Mouse (Mus musculus): ENCODE measurements at regions not wholly inside any gene's neighbourhood (a gene's known extent, or its start where the extent isn't known, plus 50 kb on each side); places are given as distances from the start of the nearest gene placed in this dataset.

DNA sequence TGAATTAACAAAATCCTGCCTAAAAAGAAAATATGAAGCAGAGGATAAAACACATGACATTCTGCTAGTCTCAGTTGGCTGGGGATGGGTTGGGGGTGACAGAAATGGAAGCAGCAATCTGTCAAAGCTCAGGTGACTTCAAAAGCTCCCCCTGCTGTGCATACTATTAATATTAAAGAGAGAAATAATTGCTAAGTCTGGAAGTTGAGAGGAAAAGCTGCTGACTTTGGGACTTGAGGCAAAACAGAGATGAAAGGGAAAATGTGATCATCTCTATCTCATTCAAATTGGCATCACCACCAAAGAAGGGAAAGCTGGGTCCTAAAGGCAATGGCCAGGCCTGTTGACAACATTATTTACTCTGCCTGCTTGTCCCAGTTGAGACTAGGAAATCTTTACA is 90.8 kb downstream of the Rpe65 start:
- H3K27me3 ChIP-seq: no peaks in the 10 kb centered on the region
- no peaks in the 10 kb centered on the region for H3K36me3 ChIP-seq
- H3K27ac ChIP-seq (replicated peaks): no peak overlapping the region
- no peak overlapping the region for H3K9ac ChIP-seq
- H3K4me1 ChIP-seq: no peaks in the 10 kb centered on the region
- no peak overlapping the region for H3K4me3 ChIP-seq (replicated peaks)
- H3K9me3 ChIP-seq (replicated peaks): no peaks in the 10 kb centered on the region
- no peak for ATAC-seq (ENCODE audit: insufficient number of reproducible peaks, low FRiP score, low TSS enrichment, low read depth)
- no peak overlapping the region for H3K4me2 ChIP-seq (replicated peaks)

DNA sequence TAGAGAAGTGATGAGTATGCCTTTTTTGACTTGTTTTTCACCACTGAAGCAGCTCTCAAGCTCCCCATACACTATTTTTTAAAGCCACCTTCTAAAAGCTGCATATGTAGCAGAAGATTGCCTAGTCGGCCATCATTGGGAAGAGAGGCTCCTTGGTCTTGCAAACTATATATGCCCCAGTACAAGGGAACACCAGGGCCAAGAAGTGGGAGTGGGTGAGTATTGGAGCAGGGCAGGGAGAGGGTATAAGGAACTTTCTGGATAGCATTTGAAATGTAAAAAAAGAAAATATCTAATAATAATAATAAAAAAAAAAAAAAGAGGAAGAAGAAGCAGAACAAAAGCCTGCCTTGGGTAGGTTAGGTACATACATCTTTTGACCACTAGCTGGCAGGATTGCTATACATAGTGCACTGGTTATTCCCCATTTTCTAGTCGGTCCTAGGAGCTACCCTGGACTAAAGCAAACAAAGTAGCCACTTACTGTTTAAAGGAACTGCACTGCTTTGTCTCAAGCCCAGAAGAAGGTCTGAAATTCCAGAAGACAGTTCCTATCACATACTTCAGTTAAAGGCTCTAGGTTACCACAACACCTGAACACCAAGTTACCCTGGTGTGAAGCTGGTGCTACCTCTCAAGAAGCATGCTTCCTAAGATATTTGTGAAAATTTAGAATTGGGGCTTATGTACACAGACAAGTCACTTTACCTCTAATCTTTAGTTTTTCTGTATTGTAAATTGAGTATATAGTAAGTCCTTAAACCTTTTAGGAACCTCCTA is 114.9 kb upstream of the Wls start:
- no peak overlapping the region for H3K4me2 ChIP-seq (replicated peaks)
- no peak for ATAC-seq (ENCODE audit: insufficient number of reproducible peaks, low FRiP score, low TSS enrichment, low read depth)
- H3K36me3 ChIP-seq: no peaks in the 10 kb centered on the region
- H3K4me3 ChIP-seq (replicated peaks): no peak overlapping the region
- 27% methylated on average over 2 of the region's 2 CpGs for WGBS
- no peak overlapping the region for H3K27ac ChIP-seq (replicated peaks)
- no peaks in the 10 kb centered on the region for H3K27me3 ChIP-seq
- H3K4me1 ChIP-seq: no peaks in the 10 kb centered on the region
- no peak overlapping the region for H3K9ac ChIP-seq
- no peaks in the 10 kb centered on the region for H3K9me3 ChIP-seq (replicated peaks)

DNA sequence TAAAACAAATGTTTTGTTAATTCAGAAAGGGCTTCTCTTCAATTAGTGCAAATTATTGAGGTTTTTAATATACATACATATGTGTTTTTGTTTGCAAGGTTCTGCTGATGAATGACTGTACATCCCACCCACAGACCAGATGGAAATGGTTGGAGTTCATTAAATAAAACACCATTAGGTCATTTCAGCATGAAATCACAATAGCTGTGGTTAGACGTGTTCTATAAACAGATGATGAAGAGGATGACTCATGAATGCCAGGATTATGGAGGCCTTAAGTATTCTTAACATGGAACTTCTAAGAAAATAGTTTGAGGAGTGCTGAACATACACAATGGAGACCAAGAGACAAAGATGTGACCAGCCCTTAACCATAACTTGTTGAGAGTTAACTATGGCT is 107.3 kb upstream of the Wls start:
- Histone ChIP-seq H3K4me1 (no peaks in the 10 kb centered on the region), H3K9ac (no peak overlapping the region), H3K9me3 (replicated peaks) (no peaks in the 10 kb centered on the region), H3K27ac (replicated peaks) (no peak overlapping the region), H3K4me3 (replicated peaks) (no peak overlapping the region), H3K27me3 (no peaks in the 10 kb centered on the region), H3K4me2 (replicated peaks) (no peak overlapping the region), H3K36me3 (no peaks in the 10 kb centered on the region)
- 27% methylated on average over 1 of the region's 1 CpGs for WGBS
- ATAC-seq (ENCODE audit: insufficient number of reproducible peaks, low FRiP score, low TSS enrichment, low read depth): no peak

DNA sequence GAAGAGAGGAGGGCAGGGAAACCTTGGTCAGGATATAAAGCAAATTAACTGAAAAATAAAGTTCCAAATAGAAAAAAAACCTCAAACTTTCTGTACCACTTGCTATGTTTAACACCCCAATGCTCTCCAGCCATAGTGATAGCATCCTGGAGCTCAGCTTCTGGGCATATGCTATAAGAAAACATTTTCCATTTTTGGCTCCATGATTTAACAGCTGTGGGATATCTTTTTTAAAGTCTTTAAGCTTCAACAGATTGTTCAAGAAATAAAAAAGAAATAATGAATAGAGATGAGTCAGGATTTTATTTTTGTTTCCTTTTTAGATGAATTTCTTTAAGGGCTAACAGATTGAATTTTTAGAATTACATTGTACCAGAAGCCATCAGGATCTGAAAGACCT is 106.3 kb upstream of the Wls start:
- no peaks in the 10 kb centered on the region for H3K27me3 ChIP-seq
- H3K4me3 ChIP-seq (replicated peaks): no peak overlapping the region
- no peaks in the 10 kb centered on the region for H3K4me1 ChIP-seq
- H3K36me3 ChIP-seq: no peaks in the 10 kb centered on the region
- ATAC-seq (ENCODE audit: insufficient number of reproducible peaks, low FRiP score, low TSS enrichment, low read depth): no peak
- no peak overlapping the region for H3K9ac ChIP-seq
- no peak overlapping the region for H3K27ac ChIP-seq (replicated peaks)
- H3K9me3 ChIP-seq (replicated peaks): no peaks in the 10 kb centered on the region
- no peak overlapping the region for H3K4me2 ChIP-seq (replicated peaks)

DNA sequence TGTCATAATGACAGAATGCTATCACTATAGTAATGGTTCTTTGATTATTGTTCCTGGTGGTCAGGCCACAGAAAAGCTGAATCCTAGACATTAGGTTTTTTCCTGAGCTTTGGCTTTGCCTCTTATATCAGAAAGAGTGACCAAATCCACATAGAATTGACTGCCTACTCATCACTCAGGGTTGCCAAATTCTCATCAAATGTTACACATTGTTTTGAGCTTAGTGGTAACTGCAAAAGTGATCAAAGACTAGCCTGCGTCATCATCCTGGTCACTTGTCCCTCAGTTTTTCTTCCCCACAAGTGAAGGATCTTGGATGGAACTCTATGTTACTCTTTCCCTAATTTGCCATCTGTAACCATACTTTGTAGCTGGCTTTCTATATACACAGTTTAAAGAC is 104.9 kb upstream of the Wls start:
- H3K9me3 ChIP-seq (replicated peaks): no peaks in the 10 kb centered on the region
- no peaks in the 10 kb centered on the region for H3K4me1 ChIP-seq
- no peak overlapping the region for H3K9ac ChIP-seq
- H3K27ac ChIP-seq (replicated peaks): no peak overlapping the region
- no peak overlapping the region for H3K4me2 ChIP-seq (replicated peaks)
- no peak overlapping the region for H3K4me3 ChIP-seq (replicated peaks)
- no peaks in the 10 kb centered on the region for H3K36me3 ChIP-seq
- 90% methylated on average over 1 of the region's 1 CpGs for WGBS
- no peaks in the 10 kb centered on the region for H3K27me3 ChIP-seq
- no peak for ATAC-seq (ENCODE audit: insufficient number of reproducible peaks, low FRiP score, low TSS enrichment, low read depth)

DNA sequence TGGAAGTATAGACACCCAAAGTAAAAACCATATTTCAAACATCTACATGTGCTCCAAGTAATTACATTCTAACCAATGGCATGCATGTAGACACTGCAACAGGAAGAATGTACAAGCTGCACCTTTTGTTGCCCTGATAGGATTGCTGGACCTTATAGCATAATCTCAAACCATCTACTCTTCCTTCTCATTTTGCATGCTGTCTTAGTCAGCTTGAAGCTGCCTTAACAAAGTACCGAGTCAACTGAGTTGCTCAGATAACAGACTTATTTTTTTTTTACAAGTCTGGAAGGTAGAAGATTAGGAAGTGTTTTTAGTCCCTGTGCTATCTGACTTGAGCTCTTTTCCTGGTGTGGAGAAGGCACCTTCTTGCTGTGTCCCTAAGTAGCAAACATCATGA is 103.4 kb upstream of the Wls start:
- Histone ChIP-seq H3K9me3 (replicated peaks) (no peaks in the 10 kb centered on the region), H3K36me3 (no peaks in the 10 kb centered on the region), H3K4me3 (replicated peaks) (no peak overlapping the region), H3K4me2 (replicated peaks) (no peak overlapping the region), H3K27me3 (no peaks in the 10 kb centered on the region), H3K4me1 (no peaks in the 10 kb centered on the region), H3K27ac (replicated peaks) (no peak overlapping the region), H3K9ac (no peak overlapping the region)
- 82% methylated on average over 1 of the region's 1 CpGs for WGBS
- ATAC-seq (ENCODE audit: insufficient number of reproducible peaks, low FRiP score, low TSS enrichment, low read depth): no peak

DNA sequence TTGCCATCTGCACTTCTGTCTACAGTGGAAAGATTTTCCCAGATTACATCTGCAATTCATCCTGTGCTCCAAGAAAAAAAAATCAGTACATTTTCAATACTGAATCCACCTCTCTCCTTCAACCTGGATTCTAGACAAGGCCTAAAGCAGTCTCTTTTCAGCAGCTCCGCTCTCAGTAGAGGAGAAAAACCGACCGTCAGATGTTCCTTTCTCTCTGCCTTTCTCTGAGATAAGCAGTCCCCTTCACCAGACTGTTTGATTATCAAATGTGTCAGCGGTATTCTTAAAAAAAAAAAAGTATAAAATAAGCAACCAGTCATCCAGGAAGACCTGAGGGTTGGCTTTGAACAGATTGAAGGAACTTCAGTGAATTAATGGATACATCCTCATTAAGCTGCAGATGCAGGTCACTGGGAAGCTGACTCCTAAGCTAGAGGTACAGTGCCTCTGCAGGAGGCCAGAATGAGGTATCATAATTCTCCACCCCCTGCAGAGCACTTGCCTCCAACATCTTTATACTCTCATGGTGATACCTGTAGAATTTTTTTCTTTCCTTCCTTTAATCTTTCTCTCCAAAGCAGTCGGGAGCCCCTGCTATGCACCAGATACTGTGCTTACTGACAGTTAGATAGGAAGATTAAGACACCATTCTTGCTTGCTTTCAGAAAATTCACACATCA is 98.7 kb upstream of the Wls start:
- no peak overlapping the region for H3K9ac ChIP-seq
- no peak overlapping the region for H3K4me2 ChIP-seq (replicated peaks)
- H3K9me3 ChIP-seq (replicated peaks): no peaks in the 10 kb centered on the region
- no peaks in the 10 kb centered on the region for H3K36me3 ChIP-seq
- H3K4me3 ChIP-seq (replicated peaks): no peak overlapping the region
- no peaks in the 10 kb centered on the region for H3K27me3 ChIP-seq
- ATAC-seq (ENCODE audit: insufficient number of reproducible peaks, low FRiP score, low TSS enrichment, low read depth): no peak
- 62% methylated on average over 5 of the region's 5 CpGs for WGBS
- H3K27ac ChIP-seq (replicated peaks): no peak overlapping the region
- no peaks in the 10 kb centered on the region for H3K4me1 ChIP-seq

DNA sequence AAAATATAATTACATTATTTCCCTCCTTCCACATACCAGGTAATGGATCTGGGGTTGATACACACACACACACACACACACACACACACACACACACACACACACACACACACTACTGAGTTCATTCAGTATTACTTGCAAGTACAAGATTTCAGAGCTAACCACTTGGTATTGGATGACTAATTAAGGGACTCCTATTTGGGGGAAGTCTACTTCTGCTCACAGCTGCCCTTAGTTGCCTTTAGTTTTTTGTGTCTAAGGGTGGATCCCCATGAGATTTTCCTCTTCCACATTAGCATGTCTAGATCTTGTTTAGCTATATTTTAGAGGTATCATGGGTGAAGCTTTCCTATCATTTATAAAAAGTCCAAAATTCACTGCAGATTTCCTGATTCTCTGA is 97.7 kb upstream of the Wls start:
- H3K9ac ChIP-seq: no peak overlapping the region
- no peak overlapping the region for H3K27ac ChIP-seq (replicated peaks)
- ATAC-seq (ENCODE audit: insufficient number of reproducible peaks, low FRiP score, low TSS enrichment, low read depth): no peak
- no peak overlapping the region for H3K4me3 ChIP-seq (replicated peaks)
- H3K4me1 ChIP-seq: no peaks in the 10 kb centered on the region
- H3K4me2 ChIP-seq (replicated peaks): no peak overlapping the region
- H3K9me3 ChIP-seq (replicated peaks): no peaks in the 10 kb centered on the region
- no peaks in the 10 kb centered on the region for H3K27me3 ChIP-seq
- H3K36me3 ChIP-seq: no peaks in the 10 kb centered on the region

DNA sequence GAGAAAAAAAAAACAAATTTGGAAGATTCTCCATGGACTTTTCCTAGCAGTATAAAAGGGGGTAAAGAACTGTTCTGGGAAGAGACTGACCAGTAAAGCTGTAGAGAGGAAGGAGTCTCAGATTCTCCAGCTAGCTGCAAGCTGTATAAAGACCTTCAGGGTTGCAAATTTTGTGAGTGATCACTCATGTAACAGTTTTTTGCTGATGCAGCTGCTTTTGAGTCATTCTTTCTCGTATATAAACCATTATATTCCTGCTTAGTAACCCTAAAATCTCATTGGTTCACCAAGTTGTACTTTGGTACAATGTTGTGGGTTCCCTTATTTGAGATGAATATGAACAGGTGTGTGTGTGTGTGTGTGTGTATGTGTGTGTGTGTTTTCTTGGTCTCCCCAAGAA is 79.7 kb upstream of the Wls start:
- ATAC-seq (ENCODE audit: insufficient number of reproducible peaks, low FRiP score, low TSS enrichment, low read depth): no peak
- no peak overlapping the region for H3K9ac ChIP-seq
- no peaks in the 10 kb centered on the region for H3K9me3 ChIP-seq (replicated peaks)
- no peak overlapping the region for H3K27ac ChIP-seq (replicated peaks)
- no peak overlapping the region for H3K4me2 ChIP-seq (replicated peaks)
- H3K27me3 ChIP-seq: no peaks in the 10 kb centered on the region
- WGBS: 52% methylated on average over 1 of the region's 1 CpGs
- no peak overlapping the region for H3K4me3 ChIP-seq (replicated peaks)
- no peaks in the 10 kb centered on the region for H3K36me3 ChIP-seq
- no peaks in the 10 kb centered on the region for H3K4me1 ChIP-seq

DNA sequence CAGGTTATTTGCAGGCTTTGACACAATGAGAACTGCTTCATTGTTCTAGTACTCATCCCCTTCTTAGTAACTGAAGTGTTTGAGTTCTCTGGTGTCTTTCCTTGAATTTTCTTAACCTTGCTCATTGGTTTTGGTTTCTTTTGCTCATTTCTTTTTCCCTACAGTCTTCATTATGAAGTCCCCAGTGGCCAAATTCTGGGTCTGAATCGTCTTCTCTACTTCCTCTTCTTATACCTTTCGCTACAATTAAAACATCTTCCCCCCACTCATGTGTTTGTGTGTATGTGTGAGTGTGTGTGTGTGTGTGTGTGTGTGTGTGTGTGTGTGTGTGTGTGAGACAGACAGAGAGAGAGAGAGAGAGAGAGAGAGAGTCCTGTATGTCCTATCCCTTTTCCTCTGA is 79.2 kb upstream of the Wls start:
- Histone ChIP-seq H3K4me3 (replicated peaks) (no peak overlapping the region), H3K9me3 (replicated peaks) (no peaks in the 10 kb centered on the region), H3K27ac (replicated peaks) (no peak overlapping the region), H3K27me3 (no peaks in the 10 kb centered on the region), H3K36me3 (no peaks in the 10 kb centered on the region), H3K4me2 (replicated peaks) (no peak overlapping the region), H3K4me1 (no peaks in the 10 kb centered on the region), H3K9ac (no peak overlapping the region)
- ATAC-seq (ENCODE audit: insufficient number of reproducible peaks, low FRiP score, low TSS enrichment, low read depth): no peak
- 73% methylated on average over 2 of the region's 2 CpGs for WGBS

DNA sequence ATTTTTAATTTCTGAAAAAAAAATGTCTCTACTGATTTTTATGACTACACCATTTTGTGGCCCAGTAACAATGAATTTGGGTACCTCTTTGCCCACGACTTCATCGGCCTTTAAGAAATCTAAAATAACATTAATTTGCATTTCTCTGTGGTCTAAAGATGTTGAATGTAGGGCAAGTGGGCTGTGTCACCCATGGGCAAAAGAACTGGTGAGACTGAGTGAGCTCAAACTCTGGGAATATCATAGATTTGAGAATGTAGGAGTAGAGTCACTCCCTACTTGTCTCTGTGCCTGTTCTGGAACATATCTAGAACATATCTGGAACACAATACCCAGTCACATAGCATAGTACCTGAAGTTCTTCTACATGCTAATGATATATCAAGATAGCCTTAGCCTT is 78.5 kb upstream of the Wls start:
- Histone ChIP-seq H3K9me3 (replicated peaks) (no peaks in the 10 kb centered on the region), H3K27ac (replicated peaks) (no peak overlapping the region), H3K4me3 (replicated peaks) (no peak overlapping the region), H3K4me1 (no peaks in the 10 kb centered on the region), H3K27me3 (no peaks in the 10 kb centered on the region), H3K36me3 (no peaks in the 10 kb centered on the region), H3K9ac (no peak overlapping the region), H3K4me2 (replicated peaks) (no peak overlapping the region)
- ATAC-seq (ENCODE audit: insufficient number of reproducible peaks, low FRiP score, low TSS enrichment, low read depth): no peak
- 77% methylated on average over 2 of the region's 2 CpGs for WGBS

DNA sequence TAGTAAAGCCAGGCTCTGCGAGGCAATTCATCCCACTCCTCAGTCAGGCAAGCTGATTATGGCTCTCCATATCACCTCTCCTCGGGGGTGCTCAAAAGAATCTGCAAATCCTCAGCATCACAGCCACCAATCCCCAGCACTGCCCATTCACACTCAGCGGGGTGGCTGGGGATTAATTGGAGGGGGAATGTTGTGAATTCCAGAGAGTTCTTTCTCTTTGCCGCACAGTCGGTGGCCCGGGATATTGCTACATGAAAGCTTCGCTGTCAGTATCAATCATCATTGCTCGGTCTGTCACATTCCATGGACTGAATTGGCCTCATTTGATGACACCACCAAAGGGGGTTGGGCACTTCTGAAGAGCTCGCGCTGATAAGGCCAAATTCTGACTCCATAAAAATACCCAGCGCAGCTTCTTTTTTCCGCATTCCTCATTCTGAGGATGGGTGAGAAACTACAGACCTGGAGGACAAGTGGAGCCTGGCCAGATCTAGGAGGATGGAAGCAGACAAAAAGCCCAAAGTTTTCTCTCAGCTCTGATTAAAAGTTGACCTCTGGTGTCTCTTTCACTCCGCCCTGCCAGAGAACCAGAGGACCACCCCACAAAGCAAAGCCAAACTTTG is 57.1 kb upstream of the Wls start:
- WGBS: 9% methylated on average over 13 of the region's 13 CpGs
- Histone ChIP-seq H3K4me1 (no peaks in the 10 kb centered on the region), H3K27me3 (no peaks in the 10 kb centered on the region), H3K4me3 (replicated peaks) (no peak overlapping the region), H3K4me2 (replicated peaks) (peak overlapping the region; percentile 15; the same call in 1 of the 2 replicates), H3K9me3 (replicated peaks) (no peaks in the 10 kb centered on the region), H3K27ac (replicated peaks) (no peak overlapping the region), H3K36me3 (no peaks in the 10 kb centered on the region), H3K9ac (no peak overlapping the region)
- no peak for ATAC-seq (ENCODE audit: insufficient number of reproducible peaks, low FRiP score, low TSS enrichment, low read depth)
